Mouse (Mus musculus): ENCODE measurements around the gene Phc3. TPM values are rescaled to one million over a fixed set of nuclear protein-coding genes. Genes with fewer than 3 reads are reported as not detected.

Gene Phc3
- total RNA-seq, 2 experiments from 2014 or later = 33.2 to 34.8 TPM

DNA sequence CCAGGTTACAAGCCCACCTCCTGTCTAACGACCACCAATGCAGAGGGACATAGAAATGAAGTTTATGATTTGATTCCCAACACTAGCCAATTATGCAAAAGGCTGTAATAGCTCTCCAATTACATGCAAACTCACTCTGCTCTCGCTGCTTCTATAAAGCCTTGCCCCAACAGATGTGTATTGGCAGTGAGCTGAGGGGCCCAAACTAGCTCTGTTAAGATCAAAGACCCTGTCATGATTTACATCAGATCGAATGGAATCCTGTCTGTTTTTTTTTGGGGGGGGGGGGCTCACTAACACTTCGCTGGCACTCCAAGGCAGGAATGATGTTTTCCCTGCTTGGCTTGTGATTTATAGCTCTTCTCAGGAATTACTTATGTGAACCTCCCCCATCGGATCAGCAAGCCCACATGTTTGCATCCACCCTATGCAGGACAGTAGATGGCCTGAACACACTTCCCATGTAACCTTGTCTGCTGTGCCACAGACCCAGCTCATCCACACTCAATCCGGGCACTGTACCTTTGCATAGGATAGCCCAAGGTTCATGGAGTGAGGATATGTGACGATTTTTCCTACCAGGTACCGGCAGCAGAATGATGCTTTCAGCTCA, 13.8 kb upstream of the Phc3 start:
- intact Hi-C loops (cut with DNase I) = no loop called here

GRCm38 (mm10) chr3:30981616-30982380, 12.6 kb upstream of the Phc3 start:
- intact Hi-C loops (cut with DNase I) = no loop called here
- DNase-seq (ENCODE audit: extremely low spot score in 1 of 2, low spot score in 2 of 2) = no peak

More for the DNA sequence above, 13.8 kb upstream of the Phc3 start:
- DNase-seq (ENCODE audit: extremely low spot score in 1 of 2, low spot score in 2 of 2) = no peak

- intact Hi-C loops (cut with DNase I) = no loop called here
- no peak for DNase-seq (ENCODE audit: extremely low spot score in 1 of 2, low spot score in 2 of 2)
These were observed 7.9 kb upstream of the Phc3 start for GRCm38 (mm10) chr3:30976991-30977603.

- DNase-seq (ENCODE audit: extremely low spot score in 1 of 2, low spot score in 2 of 2) = peak; percentile 30 to 63
- intact Hi-C loops (cut with DNase I) = no loop called here
These were observed 6.0 kb upstream of the Phc3 start for GRCm38 (mm10) chr3:30975102-30975754.

DNA sequence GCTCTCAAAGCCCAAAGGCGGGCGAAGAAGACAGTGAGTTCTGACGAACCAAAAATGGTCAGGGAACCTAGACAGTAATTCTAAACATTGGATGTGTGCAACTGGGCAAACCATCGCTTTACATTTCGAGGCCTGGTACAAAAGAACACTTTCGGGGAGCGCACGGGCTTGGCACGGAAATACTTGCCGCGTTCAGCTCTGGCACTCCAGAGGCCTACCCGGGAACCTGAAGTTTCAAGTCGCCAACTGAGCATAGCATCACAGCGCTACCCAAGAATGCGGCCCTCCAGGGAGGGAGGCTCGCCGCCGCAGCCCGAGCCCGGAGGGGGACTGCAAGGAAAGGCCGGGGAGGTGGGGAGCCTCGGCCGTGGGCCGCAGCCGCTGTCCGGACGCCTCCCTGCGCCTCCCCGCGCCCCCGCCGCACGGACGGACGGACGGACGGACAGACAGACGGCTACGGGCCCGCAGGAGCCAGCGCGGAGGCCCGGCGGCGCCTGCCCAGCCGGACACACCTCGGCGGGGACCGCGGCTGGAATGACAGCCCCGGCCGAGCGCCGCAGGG, 603 bp downstream of the Phc3 start:
- DNase-seq (ENCODE audit: extremely low spot score in 1 of 2, low spot score in 2 of 2) = peak; percentile 28 to 65
- intact Hi-C loops (cut with DNase I) = loop anchor here (10.0 kb wide), 2 partner anchors 166 to 364 kb away; partner anchors contain the start of gene Mynn

- intact Hi-C loops (cut with DNase I) = loop anchor here (10.0 kb wide), 2 partner anchors 169 to 361 kb away; partner anchors contain the start of gene Mynn
- DNase-seq (ENCODE audit: extremely low spot score in 1 of 2, low spot score in 2 of 2) = no peak
These were observed 3.6 kb downstream of the Phc3 start for GRCm38 (mm10) chr3:30965644-30966043.

DNA sequence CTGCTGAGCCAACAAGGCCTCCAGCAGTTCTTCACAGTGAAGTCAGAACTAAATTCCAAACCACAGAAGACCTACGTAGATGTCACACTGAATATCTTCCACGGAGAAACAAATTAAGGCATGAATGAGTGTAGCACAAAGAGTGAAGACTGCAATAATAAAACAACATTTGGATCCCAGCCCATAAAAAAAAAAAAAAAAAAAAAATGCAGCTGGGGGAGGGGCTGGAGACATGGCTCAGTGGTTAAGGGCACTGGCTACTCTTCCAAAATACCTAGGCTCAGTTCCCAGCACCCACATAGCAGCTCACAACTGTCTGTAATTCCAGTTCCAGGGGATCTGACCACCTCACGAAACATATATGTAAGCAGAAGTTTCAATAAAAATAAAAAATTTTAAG, 5.0 kb downstream of the Phc3 start:
- intact Hi-C loops (cut with DNase I) = loop anchor here (10.0 kb wide), 2 partner anchors 171 to 359 kb away; partner anchors contain the start of gene Mynn
- DNase-seq (ENCODE audit: extremely low spot score in 1 of 2, low spot score in 2 of 2) = no peak

GRCm38 (mm10) chr3:30963100-30963499, 6.1 kb downstream of the Phc3 start:
- intact Hi-C loops (cut with DNase I) = loop anchor here (10.0 kb wide), 2 partner anchors 172 to 358 kb away; partner anchors contain the start of gene Mynn
- no peak for DNase-seq (ENCODE audit: extremely low spot score in 1 of 2, low spot score in 2 of 2)

DNA sequence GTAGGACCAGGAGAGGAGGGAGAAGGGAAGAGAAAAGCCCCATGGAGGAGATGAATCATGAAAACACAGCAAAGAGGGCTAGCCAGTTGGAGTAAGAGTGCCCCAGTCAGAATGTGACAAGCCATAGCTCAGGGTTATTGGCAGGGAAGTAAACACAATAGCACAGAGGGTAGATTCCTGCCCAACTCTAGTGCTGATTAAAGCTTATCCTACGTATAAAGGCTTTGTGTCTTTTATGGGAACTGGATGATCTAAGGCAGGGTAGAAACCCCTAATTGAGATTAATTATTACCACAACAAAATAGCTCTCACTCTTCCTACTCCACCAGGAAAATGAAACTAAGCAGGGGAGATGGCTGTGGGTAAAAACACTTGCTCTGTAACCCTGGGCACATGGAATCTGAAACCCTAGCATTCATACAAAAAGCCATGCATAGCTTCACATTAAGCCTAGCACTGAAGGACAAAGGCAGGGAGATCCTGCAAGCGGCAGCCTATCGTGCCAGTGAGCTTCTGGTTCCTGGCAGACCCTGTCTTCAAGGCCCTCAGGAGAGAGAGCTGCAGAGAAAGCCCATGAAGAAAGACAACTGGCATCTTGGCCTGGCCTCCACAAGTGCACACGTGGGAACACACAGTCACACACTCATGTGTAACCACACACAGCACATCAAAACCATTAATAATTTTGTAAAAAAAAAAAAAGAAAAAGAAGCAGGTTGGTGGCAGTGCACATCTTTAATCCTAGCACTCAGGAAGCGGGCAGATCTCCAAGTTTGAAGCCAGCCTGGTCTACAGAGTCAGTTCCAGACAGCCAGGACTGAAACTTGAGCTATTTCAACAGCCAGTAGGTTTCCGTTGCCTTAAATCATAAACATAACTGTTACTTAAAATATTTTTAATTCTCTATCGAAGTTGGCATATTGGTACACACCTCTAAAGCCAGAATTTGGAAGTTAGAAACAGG, 9.1 kb downstream of the Phc3 start:
- no peak for DNase-seq (ENCODE audit: extremely low spot score in 1 of 2, low spot score in 2 of 2)
- intact Hi-C loops (cut with DNase I) = loop anchor here (5.0 to 10.0 kb wide), 3 partner anchors 158 to 355 kb away; partner anchors contain the start of gene Mynn

GRCm38 (mm10) chr3:30958709-30959108, 10.5 kb downstream of the Phc3 start:
- intact Hi-C loops (cut with DNase I) = loop anchor here (5.0 kb wide), 1 partner anchor 156 kb away; no protein-coding TSS in a partner anchor
- no peak for DNase-seq (ENCODE audit: extremely low spot score in 1 of 2, low spot score in 2 of 2)

GRCm38 (mm10) chr3:30956327-30956726, 12.9 kb downstream of the Phc3 start:
- intact Hi-C loops (cut with DNase I) = loop anchor here (5.0 kb wide), 1 partner anchor 154 kb away; no protein-coding TSS in a partner anchor

GRCm38 (mm10) chr3:30952273-30953070, 16.7 kb downstream of the Phc3 start:
- DNase-seq (ENCODE audit: extremely low spot score in 1 of 2, low spot score in 2 of 2) = no peak
- intact Hi-C loops (cut with DNase I) = no loop called here

More at GRCm38 (mm10) chr3:30956327-30956726, 12.9 kb downstream of the Phc3 start:
- DNase-seq (ENCODE audit: extremely low spot score in 1 of 2, low spot score in 2 of 2) = no peak

GRCm38 (mm10) chr3:30951652-30952051, 17.6 kb downstream of the Phc3 start:
- intact Hi-C loops (cut with DNase I) = no loop called here
- DNase-seq (ENCODE audit: extremely low spot score in 1 of 2, low spot score in 2 of 2) = no peak

DNA sequence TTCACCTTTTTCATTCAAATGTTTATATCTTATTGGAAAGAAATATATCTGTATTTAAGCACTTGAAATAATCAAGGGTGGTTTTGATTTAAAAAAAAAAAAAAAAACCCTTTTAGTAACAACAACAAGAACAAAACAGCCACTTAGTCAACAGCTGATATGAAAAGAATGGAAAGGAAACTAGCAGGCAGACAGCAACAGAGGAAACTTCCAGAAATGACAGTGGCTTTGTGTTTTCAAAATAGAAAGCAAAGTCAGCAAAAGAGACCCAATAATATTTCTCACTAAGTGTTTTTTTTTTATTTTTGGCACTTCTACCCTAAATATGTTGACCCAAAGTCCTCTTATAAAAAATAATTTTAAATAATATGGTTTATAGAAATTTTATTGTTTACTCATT, 34.8 kb downstream of the Phc3 start:
- DNase-seq (ENCODE audit: extremely low spot score in 1 of 2, low spot score in 2 of 2) = no peak
- intact Hi-C loops (cut with DNase I) = no loop called here

DNA sequence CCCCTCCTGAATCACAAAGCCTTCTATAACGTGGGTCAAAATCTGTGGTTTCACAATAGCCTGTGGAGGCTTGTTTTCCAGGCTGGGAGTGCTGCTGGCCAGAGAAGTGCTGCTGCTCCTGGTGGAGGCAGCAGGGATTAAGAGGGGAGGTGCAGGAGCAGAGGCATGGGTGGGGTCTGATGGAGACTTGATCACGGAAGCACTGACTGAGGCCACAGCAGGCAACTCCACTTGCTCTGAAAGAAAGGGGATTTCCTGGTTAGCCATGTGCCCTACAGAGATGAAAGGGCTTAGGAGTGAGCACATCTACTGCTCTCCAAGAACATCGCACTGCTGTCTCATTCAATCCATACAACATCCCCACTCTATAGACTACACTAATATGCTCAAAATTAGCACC, 39.4 kb downstream of the Phc3 start:
- intact Hi-C loops (cut with DNase I) = no loop called here
- DNase-seq (ENCODE audit: extremely low spot score in 1 of 2, low spot score in 2 of 2) = peak in 1 of 2 experiments; percentile 57

GRCm38 (mm10) chr3:30927664-30928063, 41.6 kb downstream of the Phc3 start:
- intact Hi-C loops (cut with DNase I) = no loop called here
- no peak for DNase-seq (ENCODE audit: extremely low spot score in 1 of 2, low spot score in 2 of 2)

GRCm38 (mm10) chr3:30917160-30917559, 52.1 kb downstream of the Phc3 start:
- intact Hi-C loops (cut with DNase I) = no loop called here

More at GRCm38 (mm10) chr3:30917160-30917559, 52.1 kb downstream of the Phc3 start:
- DNase-seq (ENCODE audit: extremely low spot score in 1 of 2, low spot score in 2 of 2) = no peak
